8 mouse cellular contexts compared by ENCODE assay signal in genomic region chr2:131982546-131983196, GRCm38 (mm10). TPM values are rescaled to one million over a fixed set of nuclear protein-coding genes. Genes with fewer than 3 reads are reported as not detected.
DNase-seq lines count a peak whose midpoint lies in the region; ATAC-seq and TF ChIP-seq lines count a peak whose summit lies in the region.

No protein-coding gene starts in this region.

- intact Hi-C loops in left cerebral cortex, postnatal 14 days (cut with DNase I) = loop anchor here (2.0 to 5.0 kb wide), 3 partner anchors 75 to 258 kb away; no protein-coding TSS in a partner anchor

- no peaks in the 10 kb centered on the region for H3K36me3 ChIP-seq in forebrain, embryonic 14.5 days (ENCODE audit: control insufficient read depth, insufficient read depth, low read length)
- no peaks in the 10 kb centered on the region for H3K36me3 ChIP-seq in midbrain, embryonic 15.5 days (replicated peaks)
- no peaks in the 10 kb centered on the region for H3K36me3 ChIP-seq in stomach, postnatal 0 days (ENCODE audit: control insufficient read depth, insufficient read depth, low read length)

- TF ChIP-seq EP300 in stomach, postnatal 0 days (optimal IDR thresholded peaks at IDR 0.05) = no peak

- 16% methylated on average over 6 of the region's 6 CpGs for WGBS in forebrain, embryonic 14.5 days
- 22% methylated on average over 6 of the region's 6 CpGs for WGBS in midbrain, embryonic 15.5 days
- WGBS in stomach, postnatal 0 days = 14% methylated on average over 6 of the region's 6 CpGs

- H3K27ac ChIP-seq in forebrain, embryonic 14.5 days (ENCODE audit: low read depth, low read length) = no peak overlapping the region
- no peak overlapping the region for H3K27ac ChIP-seq in midbrain, embryonic 15.5 days
- no peak overlapping the region for H3K27ac ChIP-seq in stomach, postnatal 0 days (replicated peaks)

- no peak overlapping the region for H3K4me3 ChIP-seq in forebrain, embryonic 14.5 days (ENCODE audit: low read depth, low read length)
- H3K4me3 ChIP-seq in midbrain, embryonic 15.5 days = no peak overlapping the region
- no peak overlapping the region for H3K4me3 ChIP-seq in stomach, postnatal 0 days (ENCODE audit: low read depth, low read length)

- peak; percentile 99 for TF ChIP-seq CTCF in stomach, postnatal 0 days (IDR thresholded peaks at IDR 0.05; ENCODE audit: low read depth)

- H3K27me3 ChIP-seq in forebrain, embryonic 14.5 days (replicated peaks; ENCODE audit: control insufficient read depth, insufficient read depth, low read length) = no peaks in the 10 kb centered on the region
- no peaks in the 10 kb centered on the region for H3K27me3 ChIP-seq in midbrain, embryonic 15.5 days (replicated peaks)
- no peaks in the 10 kb centered on the region for H3K27me3 ChIP-seq in stomach, postnatal 0 days (ENCODE audit: control insufficient read depth, insufficient read depth, low read length)

- no peak overlapping the region for H3K4me2 ChIP-seq in forebrain, embryonic 14.5 days (ENCODE audit: low read length)
- no peak overlapping the region for H3K4me2 ChIP-seq in midbrain, embryonic 15.5 days
- H3K4me2 ChIP-seq in stomach, postnatal 0 days (replicated peaks; ENCODE audit: low read depth) = no peak overlapping the region

- H3K9ac ChIP-seq in forebrain, embryonic 14.5 days (ENCODE audit: low read length) = no peak overlapping the region
- no peak overlapping the region for H3K9ac ChIP-seq in midbrain, embryonic 15.5 days
- no peak overlapping the region for H3K9ac ChIP-seq in stomach, postnatal 0 days (ENCODE audit: low read length)

- peak; percentile 59 for DNase-seq in urinary bladder, postnatal 14 days (ENCODE audit: low spot score)
- DNase-seq in urinary bladder, adult 18-20 months (ENCODE audit: low spot score in 2 of 2) = no peak
- peak; percentile 34 for DNase-seq in cerebellum, adult 11 months
- peak; percentile 86 for DNase-seq in forebrain, embryonic 14.5 days (ENCODE audit: low spot score)
- peak; percentile 71 for DNase-seq in hindlimb bud, embryonic 11.5 days (ENCODE audit: extremely low spot score, low read depth, low spot score)
- DNase-seq in left cerebral cortex, postnatal 14 days (ENCODE audit: low spot score in 2 of 2) = peak; percentile 72
- DNase-seq in stomach, postnatal 0 days (ENCODE audit: low spot score) = peak; percentile 48

- no peaks in the 10 kb centered on the region for H3K9me3 ChIP-seq in forebrain, embryonic 14.5 days (replicated peaks; ENCODE audit: control insufficient read depth, low read length)
- H3K9me3 ChIP-seq in midbrain, embryonic 15.5 days = no peaks in the 10 kb centered on the region
- H3K9me3 ChIP-seq in stomach, postnatal 0 days (ENCODE audit: control insufficient read depth, low read length) = no peaks in the 10 kb centered on the region; the same call in 1 of the 2 replicates

- peak; percentile 89 for ATAC-seq in forebrain, embryonic 14.5 days
- ATAC-seq in midbrain, embryonic 15.5 days (replicated peaks) = peak; percentile 80
- peak; percentile 76; the same call in 1 of the 2 replicates for ATAC-seq in stomach, postnatal 0 days (ENCODE audit: low FRiP score, low TSS enrichment)

- H3K4me1 ChIP-seq in forebrain, embryonic 14.5 days (ENCODE audit: control insufficient read depth, insufficient read depth, low read length) = no peaks in the 10 kb centered on the region
- no peaks in the 10 kb centered on the region for H3K4me1 ChIP-seq in midbrain, embryonic 15.5 days
- H3K4me1 ChIP-seq in stomach, postnatal 0 days (replicated peaks; ENCODE audit: control insufficient read depth, insufficient read depth) = no peaks in the 10 kb centered on the region

RNA-seq across cellular contexts. Expression of gene Prnd, which starts 32.0 kb away (rescaled TPM):
- polyA plus RNA-seq in forebrain, embryonic 14.5 days (2014; fragmentation: Nextera tagmentation; extraction: Ambion mirVana) = 13.6 and 14.1 TPM in 2 replicates
- 1 to 10 TPM; 2.4 to 2.7 TPM for total RNA-seq in left cerebral cortex, postnatal 14 days (2021)
- polyA plus RNA-seq in midbrain, embryonic 15.5 days (2015; fragmentation: Nextera tagmentation; extraction: Ambion mirVana) = 10.3 and 12.6 TPM in 2 replicates
- polyA plus RNA-seq in stomach, postnatal 0 days (2015; fragmentation: Nextera tagmentation; extraction: Ambion mirVana) = 16.3 and 22.8 TPM in 2 replicates

RNA-seq across cellular contexts. Expression of gene Rassf2, which starts 47.4 kb away (rescaled TPM):
- polyA plus RNA-seq in forebrain, embryonic 14.5 days (2014; fragmentation: Nextera tagmentation; extraction: Ambion mirVana) = 17.9 and 20.3 TPM in 2 replicates
- 10 to 100 TPM; 32.6 to 34.5 TPM for total RNA-seq in left cerebral cortex, postnatal 14 days (2021)
- polyA plus RNA-seq in midbrain, embryonic 15.5 days (2015; fragmentation: Nextera tagmentation; extraction: Ambion mirVana) = 27.7 and 29.4 TPM in 2 replicates
- polyA plus RNA-seq in stomach, postnatal 0 days (2015; fragmentation: Nextera tagmentation; extraction: Ambion mirVana) = 4.6 and 4.8 TPM in 2 replicates

Comparison
In these comparisons a context has a peak if more than half of its experiments do, and no peak if none do; other contexts are left out.
1. DNase-seq: peak in urinary bladder, postnatal 14 days (single experiment), cerebellum, adult 11 months (single experiment), forebrain, embryonic 14.5 days (single experiment), hindlimb bud, embryonic 11.5 days (single experiment), left cerebral cortex, postnatal 14 days (2 of 2) and stomach, postnatal 0 days (single experiment); none in urinary bladder, adult 18-20 months (0 of 2).
2. Peak in every context shown above with its lines, with median percentiles within 50 percentile points of each other: ATAC-seq.